Mouse (Mus musculus): ENCODE results near the gene Trdmt1.

Gene Trdmt1

GRCm38 (mm10) chr2:13556239-13556638 lies 11.8 kb upstream of the Trdmt1 start:
- DNase-seq: no peak

DNA sequence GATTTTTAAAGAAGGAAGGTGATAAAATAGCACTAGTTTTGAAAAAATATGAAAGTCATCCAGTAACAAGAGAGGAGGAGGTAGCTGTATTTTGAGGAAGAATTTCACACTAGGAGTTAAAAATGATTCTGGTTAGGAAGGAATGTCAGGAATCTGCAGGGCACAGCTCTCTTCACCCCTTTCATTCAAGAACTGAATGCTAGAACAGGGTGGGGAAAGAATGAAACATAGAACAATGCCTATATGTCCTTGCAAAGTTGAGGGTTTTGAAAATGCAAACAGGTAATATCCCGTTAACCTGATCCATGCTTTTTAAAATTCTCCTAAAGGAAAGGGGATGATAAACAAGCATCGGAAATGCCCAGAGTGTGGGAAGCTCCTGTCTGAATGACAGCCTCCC lies 9.5 kb upstream of the Trdmt1 start:
- DNase-seq: no peak

- no peak for DNase-seq
Observed at GRCm38 (mm10) chr2:13548749-13549148, 4.3 kb upstream of the Trdmt1 start.

DNA sequence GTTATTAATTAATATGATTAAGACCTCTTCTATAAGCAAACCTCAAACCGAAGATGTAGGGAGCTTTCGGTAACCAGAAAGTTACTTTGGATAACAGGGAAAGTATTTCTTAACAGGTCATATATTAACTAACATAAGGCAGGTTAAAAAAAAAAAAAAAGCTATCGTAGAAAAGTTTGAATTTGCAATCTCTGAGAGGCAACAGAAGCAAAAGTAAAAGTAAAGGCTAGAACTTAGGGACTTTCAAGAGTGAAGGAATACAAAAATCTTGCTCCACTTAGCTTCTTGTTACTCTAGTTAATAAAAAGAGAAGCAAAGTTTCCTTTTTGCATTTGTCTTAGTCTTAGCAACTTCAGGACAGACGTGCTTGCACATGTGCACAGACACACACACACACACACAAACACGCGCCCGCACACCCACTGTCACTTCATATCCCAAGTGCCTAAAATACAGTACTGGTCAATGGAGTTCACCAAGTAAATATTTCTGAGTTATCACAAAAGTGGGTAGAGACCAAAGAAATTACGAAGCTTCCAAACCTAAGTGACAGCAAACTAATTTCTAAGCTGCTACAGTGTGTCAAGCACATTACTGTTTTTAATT lies 846 bp downstream of the Trdmt1 start:
- no peak for DNase-seq

DNA sequence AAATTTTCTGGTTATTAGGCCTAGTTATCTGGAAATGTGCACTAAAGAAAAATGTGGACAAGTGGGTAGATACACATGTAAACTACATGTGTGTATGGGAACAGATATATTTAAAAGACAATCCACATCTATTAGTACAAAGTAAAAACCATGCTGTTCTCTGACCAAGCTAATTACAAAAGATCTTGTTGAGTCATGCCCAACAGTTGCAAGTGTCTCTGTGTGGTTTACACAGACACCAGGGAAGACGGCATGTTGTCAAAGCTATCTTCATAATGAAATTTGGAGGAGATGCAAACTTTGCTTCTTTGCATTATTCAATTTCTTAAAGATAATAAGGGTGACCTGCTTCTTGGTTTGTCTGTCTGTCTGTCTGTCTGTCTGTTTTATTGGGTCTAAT lies 4.6 kb downstream of the Trdmt1 start:
- DNase-seq: no peak

GRCm38 (mm10) chr2:13538704-13539377 lies 5.6 kb downstream of the Trdmt1 start:
- DNase-seq: no peak

DNA sequence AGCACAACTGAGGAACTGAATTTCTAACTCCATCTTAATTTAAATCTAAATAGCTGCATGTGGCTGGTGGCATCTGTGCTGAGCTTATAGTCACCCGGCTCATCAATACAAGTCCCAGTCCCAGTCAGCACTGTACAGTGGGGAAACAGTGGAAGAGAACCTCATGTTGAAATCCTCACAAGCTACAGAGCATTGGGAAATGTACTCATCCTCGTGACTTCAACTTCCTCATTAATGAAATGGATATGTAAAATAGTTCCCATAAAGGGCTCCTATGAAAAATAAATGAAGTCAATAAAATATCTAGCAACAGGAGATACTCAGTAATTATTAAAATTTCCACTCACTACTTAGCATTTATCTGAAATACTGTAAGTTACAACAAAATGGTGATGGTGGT lies 6.2 kb downstream of the Trdmt1 start:
- no peak for DNase-seq

DNA sequence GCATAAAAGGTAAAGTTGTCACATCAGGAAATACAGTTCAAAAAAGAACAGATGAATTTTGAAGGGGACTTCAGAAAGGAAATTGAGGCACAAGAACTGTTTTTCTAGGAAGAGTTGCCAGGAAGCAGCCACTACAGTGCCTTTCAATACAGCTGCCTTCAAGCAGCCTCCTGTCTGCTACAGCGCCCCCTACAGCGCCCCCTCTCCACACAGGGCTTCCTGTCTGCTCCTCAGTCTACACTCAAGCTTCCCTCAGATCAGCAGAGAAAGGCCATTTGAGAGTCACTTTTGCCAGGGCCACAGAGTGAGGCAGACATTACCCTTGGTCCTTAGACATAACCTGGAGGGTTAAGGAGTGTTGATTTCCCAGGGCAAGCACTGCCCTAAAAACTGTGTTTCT lies 6.7 kb downstream of the Trdmt1 start:
- DNase-seq: no peak

DNA sequence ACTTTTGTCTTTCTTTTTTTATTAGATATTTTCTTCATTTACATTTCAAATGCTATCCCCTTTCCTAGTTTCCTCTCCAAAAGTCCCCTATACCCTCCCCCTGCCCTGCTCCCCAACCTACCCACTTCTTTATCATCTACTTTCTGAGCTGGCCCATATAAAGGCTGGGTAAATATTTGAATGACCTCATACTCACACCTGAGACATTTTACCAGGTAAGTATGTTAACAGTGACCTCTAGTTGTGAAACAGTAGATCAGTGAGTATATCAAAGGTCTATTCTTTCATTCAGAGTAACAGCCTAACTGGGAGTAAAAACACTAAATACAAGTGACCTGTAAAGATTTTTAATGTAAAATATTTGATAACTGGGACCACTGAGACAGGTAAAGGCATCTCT lies 7.7 kb downstream of the Trdmt1 start:
- no peak for DNase-seq

DNA sequence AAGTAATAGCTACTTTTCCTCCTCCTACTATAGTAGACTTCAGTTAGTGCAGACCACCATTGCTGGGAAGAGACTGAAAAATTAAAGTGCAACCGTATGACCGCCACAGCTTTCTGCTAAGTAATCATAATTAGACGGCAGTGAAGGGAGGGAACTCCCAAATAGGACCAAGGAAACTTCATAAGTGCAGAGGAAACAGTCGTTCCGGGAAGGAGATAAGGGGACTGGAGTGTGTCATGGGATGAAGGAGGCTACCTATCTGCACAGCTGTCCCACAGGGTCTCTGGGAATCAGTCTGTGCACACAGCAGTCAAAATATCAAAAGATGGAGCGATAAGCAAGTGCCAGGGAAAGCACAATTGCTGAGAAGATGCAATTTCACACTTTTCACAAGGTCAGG lies 13.8 kb downstream of the Trdmt1 start:
- DNase-seq: no peak

DNA sequence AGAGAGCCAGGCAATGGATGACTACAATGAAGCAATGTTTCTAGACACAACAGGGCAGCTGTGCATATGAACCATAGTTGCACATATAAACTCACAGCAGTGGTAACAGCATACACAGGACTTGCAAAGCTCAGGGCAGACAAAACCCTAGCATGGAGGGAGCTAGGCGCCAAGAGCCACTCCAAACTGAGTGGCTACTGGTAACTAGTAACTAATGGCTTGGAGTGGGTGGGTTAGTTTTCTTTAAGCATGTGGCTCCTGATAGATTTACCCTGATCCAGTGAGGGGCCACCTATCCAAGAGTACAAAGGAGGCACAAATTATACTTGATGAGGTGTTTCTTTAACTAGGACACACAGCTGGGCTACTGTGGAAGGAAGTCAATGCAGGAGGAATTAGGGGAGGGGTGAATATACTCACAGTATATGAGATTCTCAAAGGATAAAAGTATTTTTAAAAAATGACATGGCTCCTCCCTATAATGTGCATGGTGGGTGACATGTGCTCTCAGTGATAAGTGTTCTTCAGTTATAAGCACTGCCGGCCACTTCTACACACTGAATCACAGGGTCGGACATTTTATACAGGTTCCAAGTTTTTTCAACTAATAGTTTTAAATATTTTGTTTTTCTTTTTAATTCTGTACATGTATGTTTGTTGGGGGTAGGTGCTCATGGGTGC lies 15.1 kb downstream of the Trdmt1 start:
- DNase-seq: no peak

- no peak for DNase-seq
Observed at GRCm38 (mm10) chr2:13527531-13527930, 16.9 kb downstream of the Trdmt1 start.

DNA sequence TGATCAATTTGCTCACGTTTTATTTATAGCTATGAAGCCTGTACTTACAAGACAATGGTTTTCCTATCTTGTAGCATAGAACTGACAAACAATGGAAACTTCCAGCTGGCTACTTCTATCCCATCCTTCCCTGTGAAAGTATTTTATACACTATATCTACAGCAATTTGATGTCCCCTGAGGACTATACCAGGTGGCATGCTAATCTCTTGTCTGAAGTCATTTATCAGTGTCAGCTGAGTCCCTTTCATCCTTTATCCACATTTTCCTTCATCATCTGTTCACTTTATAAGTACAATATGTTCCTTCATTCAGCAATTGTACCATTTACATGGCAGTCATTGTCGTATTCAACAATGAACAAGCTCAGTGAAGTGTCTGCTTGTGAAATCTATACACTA lies 17.3 kb downstream of the Trdmt1 start:
- DNase-seq: no peak

- no peak for DNase-seq
Observed at GRCm38 (mm10) chr2:13526205-13526604, 18.3 kb downstream of the Trdmt1 start.

DNA sequence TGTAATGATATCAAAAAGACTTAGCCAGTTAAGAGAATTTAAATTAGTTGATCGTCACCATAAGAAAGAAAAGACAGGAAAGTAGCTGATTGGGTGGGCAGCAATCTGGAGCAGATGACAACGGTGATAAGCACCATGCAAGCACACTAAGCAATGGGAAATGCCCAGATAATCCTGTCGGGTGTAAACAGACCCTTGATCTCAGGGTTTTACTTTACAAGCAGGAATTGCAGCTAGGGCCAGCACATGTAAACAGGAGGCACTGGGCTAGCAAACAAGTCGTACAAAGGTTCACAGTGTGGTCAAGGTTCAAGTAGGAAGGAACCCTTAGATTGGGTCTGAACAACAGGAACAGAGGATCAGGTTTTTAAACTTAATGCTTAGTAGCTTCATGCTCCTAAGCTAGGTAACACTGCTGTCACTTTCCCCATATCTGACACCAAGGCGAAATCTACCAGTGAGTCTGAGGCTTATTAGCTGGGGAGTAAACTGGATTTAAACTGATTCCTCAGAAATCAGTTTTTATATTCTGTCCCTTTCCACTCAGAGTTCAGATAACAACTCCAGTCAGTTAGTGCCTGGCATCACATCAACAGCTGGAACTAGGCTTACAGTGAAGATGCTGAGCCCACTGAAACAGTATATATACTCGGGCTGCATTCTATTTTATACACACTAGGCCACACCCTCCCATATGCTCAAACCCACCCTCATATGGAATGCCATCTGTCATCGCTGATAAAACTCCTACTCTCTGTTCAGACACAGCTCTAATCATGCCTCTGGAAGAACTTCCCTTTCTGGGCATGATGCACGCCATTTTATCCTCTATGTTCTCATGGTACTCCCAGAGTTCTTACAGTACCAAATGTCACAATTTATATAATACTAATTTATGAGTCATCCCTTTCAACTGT lies 20.7 kb downstream of the Trdmt1 start:
- DNase-seq: no peak

DNA sequence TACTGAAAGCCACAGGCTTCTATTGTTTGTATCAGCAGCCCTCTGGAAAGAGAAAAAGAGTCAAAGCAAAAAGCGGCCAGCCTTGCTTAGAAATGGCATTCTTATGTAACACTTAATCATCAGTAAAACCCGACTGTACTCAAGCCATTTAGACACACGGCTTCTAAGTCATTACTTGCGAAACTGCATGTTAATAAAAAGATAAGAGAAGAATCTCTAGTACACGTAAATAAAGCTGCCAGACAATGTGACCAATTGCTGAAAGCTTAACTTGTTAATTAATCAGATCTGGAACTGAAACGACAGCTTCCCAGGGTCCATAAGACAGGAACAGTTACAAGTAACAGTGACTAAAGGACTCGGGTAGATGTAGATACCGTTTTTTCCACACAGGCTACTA lies 22.4 kb downstream of the Trdmt1 start:
- no peak for DNase-seq

DNA sequence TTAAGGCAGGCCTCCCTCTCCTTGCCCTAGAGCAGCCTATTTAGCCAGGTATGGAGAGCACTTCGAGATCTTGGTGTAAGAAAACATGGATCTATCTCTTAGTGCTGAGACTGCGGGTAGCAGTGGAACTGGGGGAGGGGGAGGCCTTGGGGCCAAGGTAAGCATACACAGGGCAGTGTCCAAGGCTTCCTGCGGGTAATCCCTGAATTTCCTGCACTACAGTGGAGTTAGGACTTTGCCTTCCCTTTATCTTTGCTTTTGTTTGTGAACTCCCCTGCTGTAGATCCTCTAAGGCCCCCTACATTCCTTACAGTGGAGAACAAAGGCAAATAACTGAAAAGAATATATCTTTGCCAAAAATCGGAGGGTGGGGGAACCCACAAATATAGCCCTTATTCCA lies 29.5 kb downstream of the Trdmt1 start:
- DNase-seq: no peak

- no peak for DNase-seq
Observed at GRCm38 (mm10) chr2:13502717-13503116, 41.8 kb downstream of the Trdmt1 start.

- no peak for DNase-seq
Observed at GRCm38 (mm10) chr2:13501553-13501952, 42.9 kb downstream of the Trdmt1 start.

- DNase-seq: no peak
Observed at GRCm38 (mm10) chr2:13500298-13500999, 44.0 kb downstream of the Trdmt1 start.

DNA sequence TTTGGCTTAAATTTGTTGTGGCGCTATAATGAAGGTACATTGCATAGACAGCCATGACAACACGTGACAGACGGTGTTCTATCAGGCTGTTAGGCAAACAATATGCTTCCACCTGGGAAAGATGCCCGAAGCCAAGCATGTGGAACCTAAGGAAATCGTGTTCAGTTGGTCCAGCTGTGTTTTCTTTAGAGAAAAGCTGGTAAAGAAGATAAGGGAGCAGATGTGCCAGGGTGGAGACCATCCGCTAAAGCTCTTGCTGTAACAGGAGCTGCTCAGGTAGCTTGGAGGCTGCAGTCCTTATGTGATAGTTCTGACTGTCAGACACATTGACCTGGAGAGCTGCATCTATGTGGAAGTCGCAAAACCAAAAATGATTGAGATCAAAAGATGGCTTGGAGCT lies 45.3 kb downstream of the Trdmt1 start:
- no peak for DNase-seq

GRCm38 (mm10) chr2:13496087-13496486 lies 48.4 kb downstream of the Trdmt1 start:
- DNase-seq: no peak

- DNase-seq: no peak
Observed at GRCm38 (mm10) chr2:13492927-13493326, 51.5 kb downstream of the Trdmt1 start.

Data from cerebellum, adult 9-11 months (tissue).